Mouse (Mus musculus): ENCODE data around the gene Fam160a1. TPM values are rescaled to one million over a fixed set of nuclear protein-coding genes. Genes with fewer than 3 reads are reported as not detected.

The Fam160a1 gene
- 8.9 TPM for polyA plus RNA-seq (2012; fragmentation: generic; extraction: Trizol)
- long read RNA-seq, experiment 1, partial matches to known transcripts, result 0 of 3 reads
- long read RNA-seq, experiment 1, other reads (novel, unspliced or antisense), result 3 of 3 reads
- long read RNA-seq, experiment 2, partial matches to known transcripts, result 3 of 44 reads
- long read RNA-seq, experiment 2, other reads (novel, unspliced or antisense), result 38 of 44 reads

- Histone ChIP-seq H3K79me3 (ENCODE audit: low read depth) (no peaks in the 10 kb centered on the region), H3K36me3 (ENCODE audit: control insufficient read depth, insufficient read depth) (no peaks in the 10 kb centered on the region), H3K4me3 (ENCODE audit: insufficient read depth, poor library complexity, severe bottlenecking) (no peak within 1 kb of the TSS), H3K27me3 (ENCODE audit: control insufficient read depth, insufficient read depth, insufficient read length) (no peaks in the 10 kb centered on the region), H3K79me2 (ENCODE audit: control insufficient read depth, insufficient read depth) (no peaks in the 10 kb centered on the region), H3ac (ENCODE audit: control insufficient read depth, insufficient read length, low read depth) (no peak within 1 kb of the TSS)
- TF ChIP-seq USF1 (IDR thresholded peaks at IDR 0.05; ENCODE audit: low read depth) (no peak), CTCF (IDR thresholded peaks at IDR 0.05; ENCODE audit: control insufficient read depth, insufficient read depth, insufficient read length) (no peak), MYOG (IDR thresholded peaks at IDR 0.05; ENCODE audit: control insufficient read depth, extremely low read depth, insufficient read length) (no peak), MAX (IDR thresholded peaks at IDR 0.05) (no peak)
Observed at GRCm38 (mm10) chr3:85817191-85817590, at the start of gene Fam160a1. Gene Fam160a1, minus strand, starts transcription at chr3:85817291.

GRCm38 (mm10) chr3:85863996-85864395 is 46.9 kb upstream of the Fam160a1 start:
- H3ac ChIP-seq (ENCODE audit: control insufficient read depth, insufficient read length, low read depth), result no peak overlapping the region
- no peak for TF ChIP-seq CTCF (IDR thresholded peaks at IDR 0.05; ENCODE audit: control insufficient read depth, insufficient read depth, insufficient read length)
- TF ChIP-seq MYOG (IDR thresholded peaks at IDR 0.05; ENCODE audit: control insufficient read depth, extremely low read depth, insufficient read length), result no peak
- no peak for TF ChIP-seq MYOD1 (IDR thresholded peaks at IDR 0.05; ENCODE audit: control insufficient read depth, insufficient read length, low read depth)
- no peak for TF ChIP-seq USF1 (IDR thresholded peaks at IDR 0.05; ENCODE audit: low read depth)
- TF ChIP-seq CEBPB (IDR thresholded peaks at IDR 0.05; ENCODE audit: low read depth), result no peak
- TF ChIP-seq FOSL1 (IDR thresholded peaks at IDR 0.05; ENCODE audit: insufficient read depth, low read length, poor library complexity, severe bottlenecking), result no peak
- TF ChIP-seq MAX (IDR thresholded peaks at IDR 0.05), result no peak

GRCm38 (mm10) chr3:85862886-85863285 is 45.8 kb upstream of the Fam160a1 start:
- Histone ChIP-seq H3K27me3 (ENCODE audit: control insufficient read depth, insufficient read depth, insufficient read length) (no peaks in the 10 kb centered on the region), H3K79me2 (ENCODE audit: control insufficient read depth, insufficient read depth) (peaks cover 34% of the 10 kb centered on the region), H3K79me3 (ENCODE audit: low read depth) (peaks cover 3% of the 10 kb centered on the region), H3K36me3 (ENCODE audit: control insufficient read depth, insufficient read depth) (no peaks in the 10 kb centered on the region), H3K4me3 (ENCODE audit: insufficient read depth, poor library complexity, severe bottlenecking) (no peak overlapping the region), H3ac (ENCODE audit: control insufficient read depth, insufficient read length, low read depth) (no peak overlapping the region)
- TF ChIP-seq USF1 (IDR thresholded peaks at IDR 0.05; ENCODE audit: low read depth), result no peak
- no peak for TF ChIP-seq MAX (IDR thresholded peaks at IDR 0.05)
- TF ChIP-seq MYOG (IDR thresholded peaks at IDR 0.05; ENCODE audit: control insufficient read depth, extremely low read depth, insufficient read length), result no peak

More at GRCm38 (mm10) chr3:85863996-85864395, 46.9 kb upstream of the Fam160a1 start:
- H3K4me3 ChIP-seq (ENCODE audit: insufficient read depth, poor library complexity, severe bottlenecking), result no peak overlapping the region
- peaks cover 3% of the 10 kb centered on the region for H3K79me3 ChIP-seq (ENCODE audit: low read depth)
- peaks cover 34% of the 10 kb centered on the region for H3K79me2 ChIP-seq (ENCODE audit: control insufficient read depth, insufficient read depth)
- no peaks in the 10 kb centered on the region for H3K36me3 ChIP-seq (ENCODE audit: control insufficient read depth, insufficient read depth)
- no peaks in the 10 kb centered on the region for H3K27me3 ChIP-seq (ENCODE audit: control insufficient read depth, insufficient read depth, insufficient read length)

GRCm38 (mm10) chr3:85860996-85861395 is 43.9 kb upstream of the Fam160a1 start:
- no peaks in the 10 kb centered on the region for H3K36me3 ChIP-seq (ENCODE audit: control insufficient read depth, insufficient read depth)
- no peaks in the 10 kb centered on the region for H3K27me3 ChIP-seq (ENCODE audit: control insufficient read depth, insufficient read depth, insufficient read length)
- peaks cover 31% of the 10 kb centered on the region for H3K79me2 ChIP-seq (ENCODE audit: control insufficient read depth, insufficient read depth)
- H3K79me3 ChIP-seq (ENCODE audit: low read depth), result peaks cover 3% of the 10 kb centered on the region
- TF ChIP-seq CTCF (IDR thresholded peaks at IDR 0.05; ENCODE audit: control insufficient read depth, insufficient read depth, insufficient read length) (no peak), MYOD1 (IDR thresholded peaks at IDR 0.05; ENCODE audit: control insufficient read depth, insufficient read length, low read depth) (no peak), MAX (IDR thresholded peaks at IDR 0.05) (no peak), MYOG (IDR thresholded peaks at IDR 0.05; ENCODE audit: control insufficient read depth, extremely low read depth, insufficient read length) (no peak), CEBPB (IDR thresholded peaks at IDR 0.05; ENCODE audit: low read depth) (no peak), USF1 (IDR thresholded peaks at IDR 0.05; ENCODE audit: low read depth) (no peak), FOSL1 (IDR thresholded peaks at IDR 0.05; ENCODE audit: insufficient read depth, low read length, poor library complexity, severe bottlenecking) (no peak)
- H3K4me3 ChIP-seq (ENCODE audit: insufficient read depth, poor library complexity, severe bottlenecking), result no peak overlapping the region
- no peak overlapping the region for H3ac ChIP-seq (ENCODE audit: control insufficient read depth, insufficient read length, low read depth)

- H3K79me2 ChIP-seq (ENCODE audit: control insufficient read depth, insufficient read depth), result peaks cover 25% of the 10 kb centered on the region
- TF ChIP-seq CEBPB (IDR thresholded peaks at IDR 0.05; ENCODE audit: low read depth), result no peak
- no peak for TF ChIP-seq CTCF (IDR thresholded peaks at IDR 0.05; ENCODE audit: control insufficient read depth, insufficient read depth, insufficient read length)
- no peak for TF ChIP-seq MYOG (IDR thresholded peaks at IDR 0.05; ENCODE audit: control insufficient read depth, extremely low read depth, insufficient read length)
- no peak for TF ChIP-seq FOSL1 (IDR thresholded peaks at IDR 0.05; ENCODE audit: insufficient read depth, low read length, poor library complexity, severe bottlenecking)
- TF ChIP-seq USF1 (IDR thresholded peaks at IDR 0.05; ENCODE audit: low read depth), result no peak
- no peak for TF ChIP-seq MYOD1 (IDR thresholded peaks at IDR 0.05; ENCODE audit: control insufficient read depth, insufficient read length, low read depth)
- no peak for TF ChIP-seq MAX (IDR thresholded peaks at IDR 0.05)
- no peaks in the 10 kb centered on the region for H3K27me3 ChIP-seq (ENCODE audit: control insufficient read depth, insufficient read depth, insufficient read length)
- no peaks in the 10 kb centered on the region for H3K36me3 ChIP-seq (ENCODE audit: control insufficient read depth, insufficient read depth)
- no peak overlapping the region for H3ac ChIP-seq (ENCODE audit: control insufficient read depth, insufficient read length, low read depth)
- no peaks in the 10 kb centered on the region for H3K79me3 ChIP-seq (ENCODE audit: low read depth)
- no peak overlapping the region for H3K4me3 ChIP-seq (ENCODE audit: insufficient read depth, poor library complexity, severe bottlenecking)
Observed at GRCm38 (mm10) chr3:85859311-85859710, 42.2 kb upstream of the Fam160a1 start.

Measured in C2C12 (cell line).